Mouse (Mus musculus): ENCODE results near the gene Mroh8. TPM values are rescaled to one million over a fixed set of nuclear protein-coding genes. Genes with fewer than 3 reads are reported as not detected.
"Not testable (repeated sequence)": the region's sequence is repeated elsewhere in the genome, so short reads cannot be mapped to it uniquely, and the experiment has no call there.

The Mroh8 gene
- total RNA-seq, 1 experiment = 0.58 TPM

- TF ChIP-seq HCFC1 (IDR thresholded peaks at IDR 0.05; ENCODE audit: borderline replicate concordance, insufficient read depth, low read length) (no peak), ZC3H11A (IDR thresholded peaks at IDR 0.05; ENCODE audit: borderline replicate concordance, low read depth, low read length) (no peak), ZNF384 (IDR thresholded peaks at IDR 0.05; ENCODE audit: low read depth, low read length) (no peak), CHD2 (IDR thresholded peaks at IDR 0.05; ENCODE audit: low read depth, low read length) (no peak), MAFK (IDR thresholded peaks at IDR 0.05; ENCODE audit: insufficient read depth, low read depth, low read length) (no peak)
- no peak overlapping the region for H3K27ac ChIP-seq (ENCODE audit: insufficient read depth, low read depth, low read length, poor library complexity, severe bottlenecking)
- H3K4me3 ChIP-seq (ENCODE audit: insufficient read depth in 1 of 2, low read depth in 1 of 2, low read length in 2 of 2, poor library complexity in 1 of 2, severe bottlenecking in 1 of 2) = no peak overlapping the region
- no peak overlapping the region for H3K9ac ChIP-seq (ENCODE audit: insufficient read depth, low read depth, low read length, poor library complexity, severe bottlenecking)
- peaks cover 4% of the 10 kb centered on the region; the same call in 1 of the 2 replicates for H3K36me3 ChIP-seq (ENCODE audit: control insufficient read depth, insufficient read depth, low read length, poor library complexity, severe bottlenecking)
- no peaks in the 10 kb centered on the region for H3K9me3 ChIP-seq (ENCODE audit: control insufficient read depth, insufficient read depth, low read depth, low read length)
- DNase-seq (ENCODE audit: low read depth, low spot score) = no peak
- in situ Hi-C loops (cut with MboI; ENCODE audit: low sequenced_read_pairs in 2 of 2, unreplicated experiment in 2 of 2) = no loop called here
- no peaks in the 10 kb centered on the region for H3K4me1 ChIP-seq (ENCODE audit: control insufficient read depth in 2 of 2, insufficient read depth in 2 of 2, low read length in 2 of 2, poor library complexity in 1 of 2)
These were observed 105.8 kb downstream of the Mroh8 start for GRCm38 (mm10) chr2:157173555-157173954.

- Histone ChIP-seq H3K4me3 (ENCODE audit: insufficient read depth in 1 of 2, low read depth in 1 of 2, low read length in 2 of 2, poor library complexity in 1 of 2, severe bottlenecking in 1 of 2) (no peak overlapping the region), H3K36me3 (ENCODE audit: control insufficient read depth, insufficient read depth, low read length, poor library complexity, severe bottlenecking) (peaks cover 4% of the 10 kb centered on the region; the same call in 1 of the 2 replicates), H3K9ac (ENCODE audit: insufficient read depth, low read depth, low read length, poor library complexity, severe bottlenecking) (no peak overlapping the region), H3K4me1 (ENCODE audit: control insufficient read depth in 2 of 2, insufficient read depth in 2 of 2, low read length in 2 of 2, poor library complexity in 1 of 2) (no peaks in the 10 kb centered on the region), H3K27ac (ENCODE audit: insufficient read depth, low read depth, low read length, poor library complexity, severe bottlenecking) (no peak overlapping the region), H3K9me3 (ENCODE audit: control insufficient read depth, insufficient read depth, low read depth, low read length) (no peaks in the 10 kb centered on the region)
- DNase-seq (ENCODE audit: low read depth, low spot score) = no peak
- TF ChIP-seq CHD2 (IDR thresholded peaks at IDR 0.05; ENCODE audit: low read depth, low read length) (no peak), ZNF384 (IDR thresholded peaks at IDR 0.05; ENCODE audit: low read depth, low read length) (no peak), HCFC1 (IDR thresholded peaks at IDR 0.05; ENCODE audit: borderline replicate concordance, insufficient read depth, low read length) (no peak), ZC3H11A (IDR thresholded peaks at IDR 0.05; ENCODE audit: borderline replicate concordance, low read depth, low read length) (no peak), MAFK (IDR thresholded peaks at IDR 0.05; ENCODE audit: insufficient read depth, low read depth, low read length) (no peak)
- in situ Hi-C loops (cut with MboI; ENCODE audit: low sequenced_read_pairs in 2 of 2, unreplicated experiment in 2 of 2) = no loop called here
These were observed 106.4 kb downstream of the Mroh8 start for GRCm38 (mm10) chr2:157172984-157173383.

DNA sequence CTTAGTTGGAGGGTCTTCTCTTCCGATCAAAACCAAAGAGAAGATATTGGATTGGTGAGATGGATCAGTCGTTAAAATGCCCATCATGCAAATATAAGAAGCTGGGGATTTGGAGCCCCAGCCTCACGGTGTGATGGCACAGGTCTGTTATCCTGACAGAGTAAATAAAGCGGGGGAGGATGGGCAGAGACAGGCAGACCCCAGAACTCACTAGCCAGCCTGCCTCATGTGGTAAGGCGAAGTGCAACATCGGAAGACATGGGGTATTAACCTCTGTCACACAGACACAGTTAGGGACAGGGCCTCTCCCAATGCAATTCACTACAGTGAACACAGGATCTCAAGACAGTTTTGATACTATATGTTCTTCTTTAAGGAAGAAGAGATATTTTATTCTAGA is 108.7 kb downstream of the Mroh8 start:
- in situ Hi-C loops (cut with MboI; ENCODE audit: low sequenced_read_pairs in 2 of 2, unreplicated experiment in 2 of 2) = no loop called here
- no peak overlapping the region for H3K9ac ChIP-seq (ENCODE audit: insufficient read depth, low read depth, low read length, poor library complexity, severe bottlenecking)
- TF ChIP-seq ZNF384 (IDR thresholded peaks at IDR 0.05; ENCODE audit: low read depth, low read length) (no peak), CHD2 (IDR thresholded peaks at IDR 0.05; ENCODE audit: low read depth, low read length) (no peak)
- H3K36me3 ChIP-seq (ENCODE audit: control insufficient read depth, insufficient read depth, low read length, poor library complexity, severe bottlenecking) = peaks cover 4% of the 10 kb centered on the region; the same call in 1 of the 2 replicates
- H3K9me3 ChIP-seq (ENCODE audit: control insufficient read depth, insufficient read depth, low read depth, low read length) = no peaks in the 10 kb centered on the region
- no peak for DNase-seq (ENCODE audit: low read depth, low spot score)
- H3K4me1 ChIP-seq (ENCODE audit: control insufficient read depth in 2 of 2, insufficient read depth in 2 of 2, low read length in 2 of 2, poor library complexity in 1 of 2) = no peaks in the 10 kb centered on the region
- no peak overlapping the region for H3K4me3 ChIP-seq (ENCODE audit: insufficient read depth in 1 of 2, low read depth in 1 of 2, low read length in 2 of 2, poor library complexity in 1 of 2, severe bottlenecking in 1 of 2)
- H3K27ac ChIP-seq (ENCODE audit: insufficient read depth, low read depth, low read length, poor library complexity, severe bottlenecking) = no peak overlapping the region

- Histone ChIP-seq H3K9me3 (ENCODE audit: control insufficient read depth, insufficient read depth, low read depth, low read length) (no peaks in the 10 kb centered on the region), H3K4me1 (ENCODE audit: control insufficient read depth in 2 of 2, insufficient read depth in 2 of 2, low read length in 2 of 2, poor library complexity in 1 of 2) (no peaks in the 10 kb centered on the region), H3K27ac (ENCODE audit: insufficient read depth, low read depth, low read length, poor library complexity, severe bottlenecking) (no peak overlapping the region), H3K4me3 (ENCODE audit: insufficient read depth in 1 of 2, low read depth in 1 of 2, low read length in 2 of 2, poor library complexity in 1 of 2, severe bottlenecking in 1 of 2) (no peak overlapping the region), H3K36me3 (ENCODE audit: control insufficient read depth, insufficient read depth, low read length, poor library complexity, severe bottlenecking) (peaks cover 4% of the 10 kb centered on the region; the same call in 1 of the 2 replicates), H3K9ac (ENCODE audit: insufficient read depth, low read depth, low read length, poor library complexity, severe bottlenecking) (no peak overlapping the region)
- TF ChIP-seq ZC3H11A (IDR thresholded peaks at IDR 0.05; ENCODE audit: borderline replicate concordance, low read depth, low read length) = no peak
- TF ChIP-seq ZNF384 (IDR thresholded peaks at IDR 0.05; ENCODE audit: low read depth, low read length) = no peak
- TF ChIP-seq HCFC1 (IDR thresholded peaks at IDR 0.05; ENCODE audit: borderline replicate concordance, insufficient read depth, low read length) = no peak
- no peak for TF ChIP-seq MAFK (IDR thresholded peaks at IDR 0.05; ENCODE audit: insufficient read depth, low read depth, low read length)
- no peak for DNase-seq (ENCODE audit: low read depth, low spot score)
- in situ Hi-C loops (cut with MboI; ENCODE audit: low sequenced_read_pairs in 2 of 2, unreplicated experiment in 2 of 2) = no loop called here
These were observed 109.2 kb downstream of the Mroh8 start for GRCm38 (mm10) chr2:157170166-157170565.

DNA sequence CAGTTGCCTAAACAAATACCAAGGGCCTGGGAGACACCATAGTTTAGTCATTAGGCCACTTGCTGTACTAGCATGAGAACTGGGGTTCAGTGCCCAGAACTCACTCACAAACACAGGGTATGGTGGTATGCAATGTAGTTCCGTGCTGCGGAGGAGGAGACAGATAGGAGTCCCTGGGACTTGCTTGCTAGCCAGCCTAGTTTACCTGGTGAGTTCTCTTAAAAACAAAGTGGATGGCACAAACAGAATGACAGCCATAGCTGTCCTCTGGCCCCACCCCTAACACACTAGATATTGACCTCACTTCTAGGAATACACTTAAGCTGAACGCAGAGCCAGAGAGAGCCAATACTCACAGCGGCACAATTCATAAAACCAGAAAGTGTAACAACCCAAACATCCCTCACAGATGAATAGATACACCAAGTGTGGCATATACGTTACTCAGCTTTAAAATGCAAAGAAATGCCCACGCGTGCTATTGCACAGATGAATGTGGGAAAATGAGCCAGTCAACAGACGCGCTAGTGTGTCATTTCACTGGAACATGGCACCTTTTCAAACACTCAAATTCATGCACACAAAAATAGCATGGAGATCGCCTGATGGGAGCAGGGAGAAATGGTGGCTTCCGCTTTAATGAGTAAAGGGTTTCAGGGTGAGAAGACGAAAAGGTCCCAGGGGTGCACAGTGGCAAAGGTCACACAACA is 112.8 kb downstream of the Mroh8 start:
- H3K4me1 ChIP-seq (ENCODE audit: control insufficient read depth in 2 of 2, insufficient read depth in 2 of 2, low read length in 2 of 2, poor library complexity in 1 of 2) = no peaks in the 10 kb centered on the region
- no peak for DNase-seq (ENCODE audit: low read depth, low spot score)
- TF ChIP-seq MAFK (IDR thresholded peaks at IDR 0.05; ENCODE audit: insufficient read depth, low read depth, low read length) (no peak), ZNF384 (IDR thresholded peaks at IDR 0.05; ENCODE audit: low read depth, low read length) (no peak), CHD2 (IDR thresholded peaks at IDR 0.05; ENCODE audit: low read depth, low read length) (no peak), HCFC1 (IDR thresholded peaks at IDR 0.05; ENCODE audit: borderline replicate concordance, insufficient read depth, low read length) (no peak), ZC3H11A (IDR thresholded peaks at IDR 0.05; ENCODE audit: borderline replicate concordance, low read depth, low read length) (no peak)
- in situ Hi-C loops (cut with MboI; ENCODE audit: low sequenced_read_pairs in 2 of 2, unreplicated experiment in 2 of 2) = no loop called here
- H3K4me3 ChIP-seq (ENCODE audit: insufficient read depth in 1 of 2, low read depth in 1 of 2, low read length in 2 of 2, poor library complexity in 1 of 2, severe bottlenecking in 1 of 2) = no peak overlapping the region
- no peaks in the 10 kb centered on the region for H3K9me3 ChIP-seq (ENCODE audit: control insufficient read depth, insufficient read depth, low read depth, low read length)
- H3K9ac ChIP-seq (ENCODE audit: insufficient read depth, low read depth, low read length, poor library complexity, severe bottlenecking) = no peak overlapping the region
- H3K36me3 ChIP-seq (ENCODE audit: control insufficient read depth, insufficient read depth, low read length, poor library complexity, severe bottlenecking) = no peaks in the 10 kb centered on the region; the same call in 1 of the 2 replicates
- H3K27ac ChIP-seq (ENCODE audit: insufficient read depth, low read depth, low read length, poor library complexity, severe bottlenecking) = no peak overlapping the region

DNA sequence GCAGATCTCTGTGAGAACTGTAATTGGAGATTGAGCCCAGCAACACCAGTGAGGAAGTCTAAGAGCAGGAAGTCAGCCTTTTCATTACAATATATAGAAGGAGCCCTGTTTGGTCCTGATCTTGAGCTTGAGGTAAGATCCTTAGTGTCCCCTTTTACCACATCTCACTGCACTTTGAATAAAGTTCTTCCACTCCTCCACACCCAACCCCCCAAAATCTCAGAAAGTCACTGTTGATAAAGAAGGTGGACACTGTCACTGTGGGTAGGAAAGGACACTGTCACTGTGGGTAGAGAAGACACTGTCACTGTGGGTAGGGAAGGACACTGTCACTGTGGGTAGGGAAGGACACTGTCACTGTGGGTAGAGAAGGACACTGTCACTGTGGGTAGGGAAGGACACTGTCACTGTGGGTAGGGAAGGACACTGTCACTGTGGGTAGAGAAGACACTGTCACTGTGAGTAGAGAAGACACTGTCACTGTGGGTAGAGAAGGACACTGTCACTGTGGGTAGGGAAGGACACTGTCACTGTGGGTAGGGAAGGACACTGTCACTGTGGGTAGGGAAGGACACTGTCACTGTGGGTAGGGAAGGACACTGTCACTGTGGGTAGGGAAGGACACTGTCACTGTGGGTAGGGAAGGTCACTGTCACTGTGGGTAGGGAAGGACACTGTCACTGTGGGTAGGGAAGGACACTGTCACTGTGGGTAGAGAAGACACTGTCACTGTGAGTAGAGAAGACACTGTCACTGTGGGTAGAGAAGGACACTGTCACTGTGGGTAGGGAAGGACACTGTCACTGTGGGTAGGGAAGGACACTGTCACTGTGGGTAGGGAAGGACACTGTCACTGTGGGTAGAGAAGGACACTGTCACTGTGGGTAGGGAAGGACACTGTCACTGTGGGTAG is 113.8 kb downstream of the Mroh8 start:
- H3K4me3 ChIP-seq (ENCODE audit: insufficient read depth in 1 of 2, low read depth in 1 of 2, low read length in 2 of 2, poor library complexity in 1 of 2, severe bottlenecking in 1 of 2); DNase-seq (ENCODE audit: low read depth, low spot score); H3K9me3 ChIP-seq (ENCODE audit: control insufficient read depth, insufficient read depth, low read depth, low read length); H3K27ac ChIP-seq (ENCODE audit: insufficient read depth, low read depth, low read length, poor library complexity, severe bottlenecking); H3K9ac ChIP-seq (ENCODE audit: insufficient read depth, low read depth, low read length, poor library complexity, severe bottlenecking); in situ Hi-C loops (cut with MboI; ENCODE audit: low sequenced_read_pairs in 2 of 2, unreplicated experiment in 2 of 2); H3K36me3 ChIP-seq (ENCODE audit: control insufficient read depth, insufficient read depth, low read length, poor library complexity, severe bottlenecking); H3K4me1 ChIP-seq (ENCODE audit: control insufficient read depth in 2 of 2, insufficient read depth in 2 of 2, low read length in 2 of 2, poor library complexity in 1 of 2): not testable (repeated sequence)

Data from ES-E14 (cell line).